Mouse (Mus musculus) hindbrain, embryonic 16.5 days (tissue): ENCODE measurements around the gene Scimp. TPM values are rescaled to one million over a fixed set of nuclear protein-coding genes. Genes with fewer than 3 reads are reported as not detected.
A peak's percentile ranks its signal among the peaks of the same experiment; 100 is the strongest.

ENCODE experiments used
- ATAC-seq: fragments of 200-750 bp; cut with Nextera tagmentation; 2 replicates; pipeline ENCODE4 v1.8.0; 2017; ENCODE audit warnings: moderate TSS enrichment, moderate library complexity
- H3K27ac ChIP-seq: fragments of 300-500 bp; sonication (generic); 2 replicates; pipeline ENCODE4 v1.5.1; 2014; ENCODE audit warnings: low read depth, mild to moderate bottlenecking, control low read depth, low read length, moderate library complexity
- H3K27me3 ChIP-seq: fragments of 300-500 bp; sonication (generic); replicated peaks from 2 replicates; pipeline ENCODE4 v1.6.1; 2014; ENCODE audit warnings: low read length; ENCODE audit not compliant: control insufficient read depth, insufficient read depth
- H3K36me3 ChIP-seq: fragments of 300-500 bp; sonication (generic); 2 replicates; pipeline ENCODE4 v1.6.1; 2014; ENCODE audit warnings: mild to moderate bottlenecking, low read length, moderate library complexity, mixed read lengths; ENCODE audit not compliant: control insufficient read depth, insufficient read depth
- H3K4me1 ChIP-seq: fragments of 300-500 bp; sonication (generic); 2 replicates; pipeline ENCODE4 v1.6.1; 2014; ENCODE audit warnings: low read depth, low read length; ENCODE audit not compliant: control insufficient read depth, insufficient read depth
- H3K4me2 ChIP-seq: fragments of 300-500 bp; sonication (generic); 2 replicates; pipeline ENCODE4 v1.6.1; 2014; ENCODE audit warnings: mild to moderate bottlenecking, low read length, control low read depth, moderate library complexity
- H3K4me3 ChIP-seq: fragments of 300-500 bp; sonication (generic); 2 replicates; pipeline ENCODE4 v1.5.1; 2014; ENCODE audit warnings: mild to moderate bottlenecking, low read length, control low read depth, moderate library complexity
- H3K9ac ChIP-seq: fragments of 300-500 bp; sonication (generic); 2 replicates; pipeline ENCODE4 v1.6.1; 2014; ENCODE audit warnings: low read depth, mild to moderate bottlenecking, control low read depth, low read length, moderate library complexity
- H3K9me3 ChIP-seq: fragments of 300-500 bp; sonication (generic); 2 replicates; pipeline ENCODE4 v1.6.1; 2014; ENCODE audit warnings: mild to moderate bottlenecking, low read length, moderate library complexity; ENCODE audit not compliant: control insufficient read depth
- WGBS: fragments of 180-500 bp; shearing (Covaris S2); extraction: QIAGEN DNeasy Blood & Tissue Kit; methylation state at CpG from one replicate; pipeline ENCODE4 v1.1.7; 2014; 5-methylcytosine and 5-hydroxymethylcytosine counted together
- polyA plus RNA-seq: library from polyadenylated mRNA; unstranded; fragments of >200 nt; fragmentation: Nextera tagmentation; extraction: Ambion mirVana; gene quantifications from 2 replicates; pipeline ENCODE4 v1.2.1, GENCODE M21; 2015

Gene Scimp
- 0.19 TPM in 1 of 2 replicates, not detected in the other for polyA plus RNA-seq

GRCm38 (mm10) chr11:70812365-70812764 lies at the start of gene Scimp:
Gene Scimp (minus strand): TSS chr11:70812586.
- no peak within 1 kb of the TSS for H3K4me3 ChIP-seq
- ATAC-seq, result no peak
- no peaks in the 10 kb centered on the region for H3K36me3 ChIP-seq
- H3K27me3 ChIP-seq, result no peaks in the 10 kb centered on the region
- H3K9me3 ChIP-seq, result no peaks in the 10 kb centered on the region
- H3K27ac ChIP-seq, result no peak within 1 kb of the TSS
- no peaks in the 10 kb centered on the region for H3K4me1 ChIP-seq
- WGBS, result 88% methylated on average over 7 of the region's 7 CpGs
- H3K4me2 ChIP-seq, result no peak within 1 kb of the TSS
- no peak within 1 kb of the TSS for H3K9ac ChIP-seq

- Histone ChIP-seq H3K36me3 (no peaks in the 10 kb centered on the region), H3K4me1 (no peaks in the 10 kb centered on the region), H3K27ac (no peak overlapping the region), H3K4me3 (no peak overlapping the region), H3K9me3 (no peaks in the 10 kb centered on the region), H3K9ac (no peak overlapping the region), H3K27me3 (no peaks in the 10 kb centered on the region), H3K4me2 (no peak overlapping the region)
- WGBS, result 76% methylated on average over 1 of the region's 1 CpGs
- no peak for ATAC-seq
Measured at GRCm38 (mm10) chr11:70860371-70860770, 48.0 kb upstream of the Scimp start.

DNA sequence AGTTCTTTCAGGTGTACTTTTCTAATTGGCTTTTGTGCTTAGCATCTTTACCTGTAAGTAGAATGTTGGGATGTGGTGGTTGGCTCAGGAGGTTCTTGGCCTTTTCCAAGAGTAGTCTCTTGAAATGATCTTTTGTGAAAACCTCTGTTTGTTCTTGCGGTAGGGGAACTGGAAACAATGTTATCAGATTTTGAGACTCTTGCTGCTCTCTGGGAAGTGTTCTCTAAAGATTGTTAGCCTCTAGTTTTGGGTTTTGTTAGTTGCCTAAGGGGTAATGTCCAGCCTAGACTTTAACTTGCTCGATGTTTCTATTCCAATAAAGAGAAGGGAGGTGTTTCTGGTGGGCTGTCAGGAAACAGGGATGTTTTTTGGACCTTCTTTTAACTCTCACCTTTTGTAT lies 33.6 kb upstream of the Scimp start:
- peaks cover 18% of the 10 kb centered on the region for H3K4me1 ChIP-seq
- no peak overlapping the region for H3K9ac ChIP-seq
- H3K36me3 ChIP-seq, result no peaks in the 10 kb centered on the region
- ATAC-seq, result no peak
- no peak overlapping the region for H3K27ac ChIP-seq
- peak overlapping the region; percentile 88 for H3K4me2 ChIP-seq
- H3K9me3 ChIP-seq, result no peaks in the 10 kb centered on the region
- H3K4me3 ChIP-seq, result peak overlapping the region; percentile 98
- WGBS, result 64% methylated on average over 2 of the region's 2 CpGs
- no peaks in the 10 kb centered on the region for H3K27me3 ChIP-seq

GRCm38 (mm10) chr11:70845457-70845978 lies 33.1 kb upstream of the Scimp start:
- H3K36me3 ChIP-seq, result no peaks in the 10 kb centered on the region
- WGBS, result 5% methylated on average over 19 of the region's 19 CpGs
- no peaks in the 10 kb centered on the region for H3K9me3 ChIP-seq
- peak overlapping the region; percentile 89 for H3K27ac ChIP-seq
- peak overlapping the region; percentile 88 for H3K4me2 ChIP-seq
- H3K27me3 ChIP-seq, result no peaks in the 10 kb centered on the region
- ATAC-seq, result no peak
- peak overlapping the region; percentile 98 for H3K4me3 ChIP-seq
- H3K9ac ChIP-seq, result peak overlapping the region; percentile 98
- H3K4me1 ChIP-seq, result peaks cover 18% of the 10 kb centered on the region

DNA sequence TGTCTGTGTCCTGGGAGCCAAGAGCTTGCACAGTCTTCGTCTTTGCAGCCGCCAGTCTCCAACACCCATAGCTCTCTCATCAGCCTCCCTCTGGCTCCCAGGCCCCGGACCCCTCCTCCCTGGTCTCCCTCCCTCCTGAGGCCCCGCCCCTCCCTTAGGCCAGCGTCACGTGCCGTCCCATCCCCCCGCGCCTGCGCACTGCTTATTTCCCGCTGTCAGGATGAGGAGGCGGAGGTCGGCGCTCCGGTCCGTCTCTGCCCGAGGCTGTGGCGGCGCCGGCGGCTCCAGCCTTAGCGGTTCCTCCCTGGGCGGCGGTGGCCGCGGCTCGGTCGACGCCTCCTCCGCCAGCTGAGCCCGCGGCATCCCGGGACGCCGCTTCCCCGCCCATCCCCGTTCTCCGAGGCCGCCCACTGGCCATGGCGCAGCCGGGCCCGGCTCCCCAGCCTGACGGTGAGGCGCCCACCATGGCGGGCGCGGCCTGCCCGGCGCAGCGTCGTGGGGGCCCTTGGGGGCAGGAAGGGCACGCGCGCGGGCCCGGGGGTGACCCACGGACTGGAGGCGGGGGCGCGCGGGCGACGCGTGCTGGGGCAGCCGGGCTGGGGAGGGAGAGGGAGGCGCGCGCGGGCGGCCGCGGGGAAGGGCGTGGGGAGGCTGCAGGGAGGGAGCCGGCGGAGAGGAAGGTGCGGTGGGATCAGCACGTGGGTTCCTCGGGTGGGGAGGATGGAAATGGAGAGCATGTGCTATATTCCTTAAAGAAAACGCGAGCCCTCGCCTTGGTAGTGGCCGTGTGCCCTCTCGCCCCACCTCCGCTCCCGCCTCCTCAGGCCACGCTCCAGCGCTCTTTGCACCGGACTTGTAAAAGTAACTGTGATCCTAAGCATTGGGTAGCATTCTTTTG lies 32.4 kb upstream of the Scimp start, which contains the start of gene Rabep1:
Gene Rabep1, plus strand, starts transcription at position 220 of the 898 bp plus-strand sequence.
- peak within 1 kb of the TSS; percentile 98 for H3K4me3 ChIP-seq
- H3K9ac ChIP-seq, result peak within 1 kb of the TSS; percentile 98
- no peaks in the 10 kb centered on the region for H3K9me3 ChIP-seq
- H3K4me1 ChIP-seq, result peaks cover 18% of the 10 kb centered on the region
- peak; percentile 96 for ATAC-seq
- H3K27ac ChIP-seq, result peak within 1 kb of the TSS; percentile 89
- H3K27me3 ChIP-seq, result no peaks in the 10 kb centered on the region
- H3K36me3 ChIP-seq, result no peaks in the 10 kb centered on the region
- under 1% methylated on average over 70 of the region's 88 CpGs for WGBS
- H3K4me2 ChIP-seq, result peak within 1 kb of the TSS; percentile 88

GRCm38 (mm10) chr11:70843701-70844551 lies 31.5 kb upstream of the Scimp start:
- Histone ChIP-seq H3K4me2 (peak overlapping the region; percentile 88), H3K36me3 (no peaks in the 10 kb centered on the region), H3K27me3 (no peaks in the 10 kb centered on the region), H3K9ac (peak overlapping the region; percentile 44), H3K27ac (0 out of 2 replicates have a peak overlapping the region, but pooled peaks have one; percentile 89), H3K4me3 (peak overlapping the region; percentile 98), H3K9me3 (no peaks in the 10 kb centered on the region), H3K4me1 (peaks cover 18% of the 10 kb centered on the region)
- WGBS, result 17% methylated on average over 12 of the region's 12 CpGs
- ATAC-seq, result 0 out of 2 replicates have a peak, but pooled peaks have one; percentile 7

DNA sequence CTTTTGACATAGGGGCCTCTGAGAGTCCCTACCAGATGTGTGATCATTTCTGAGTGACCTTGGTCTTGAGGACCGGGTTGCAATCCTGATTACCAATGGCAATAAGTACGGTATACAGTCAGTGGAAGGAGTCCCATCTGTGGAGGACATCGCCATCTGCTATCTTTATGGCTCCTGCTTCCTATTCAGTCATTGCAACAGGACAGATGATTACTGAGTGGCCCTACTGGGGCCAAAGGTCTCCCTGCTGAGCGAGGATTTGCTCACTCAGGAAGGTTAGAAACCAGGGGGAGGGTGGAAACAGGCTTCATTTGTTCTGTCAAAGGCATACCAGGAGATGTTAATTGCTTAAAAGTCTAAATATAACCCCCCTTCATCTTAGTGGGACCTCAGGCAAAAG lies 30.6 kb upstream of the Scimp start:
- WGBS, result 62% methylated on average over 4 of the region's 4 CpGs
- Histone ChIP-seq H3K4me2 (no peak overlapping the region), H3K4me1 (peaks cover 18% of the 10 kb centered on the region), H3K36me3 (no peaks in the 10 kb centered on the region), H3K9me3 (no peaks in the 10 kb centered on the region), H3K27ac (no peak overlapping the region), H3K4me3 (no peak overlapping the region), H3K27me3 (no peaks in the 10 kb centered on the region), H3K9ac (no peak overlapping the region)
- ATAC-seq, result no peak

DNA sequence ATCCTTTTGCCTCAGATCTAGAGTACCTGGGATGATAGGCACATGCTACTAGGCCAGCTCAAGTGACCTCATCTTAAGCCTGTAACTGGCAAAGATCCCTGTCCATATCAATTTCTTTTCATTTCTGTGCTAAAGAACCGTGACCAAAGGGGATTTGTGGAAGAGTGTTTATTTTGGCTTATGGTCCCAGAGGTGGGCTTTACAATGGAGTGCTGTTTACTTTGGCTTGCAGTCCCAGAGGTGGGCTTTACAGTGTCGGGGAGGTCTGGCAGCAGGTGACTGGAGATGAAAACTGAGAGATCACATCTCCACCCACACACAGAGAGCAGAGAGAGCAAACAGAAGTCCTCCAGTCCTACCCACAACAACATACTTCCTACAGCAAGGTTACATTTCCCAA lies 26.2 kb upstream of the Scimp start:
- no peak overlapping the region for H3K27ac ChIP-seq
- H3K9me3 ChIP-seq, result no peaks in the 10 kb centered on the region
- WGBS, result 52% methylated on average over 2 of the region's 2 CpGs
- no peaks in the 10 kb centered on the region for H3K4me1 ChIP-seq
- H3K9ac ChIP-seq, result no peak overlapping the region
- no peaks in the 10 kb centered on the region for H3K36me3 ChIP-seq
- no peak overlapping the region for H3K4me3 ChIP-seq
- no peak overlapping the region for H3K4me2 ChIP-seq
- no peaks in the 10 kb centered on the region for H3K27me3 ChIP-seq
- ATAC-seq, result no peak
